Mouse (Mus musculus) MEL (cell line): ENCODE results near the gene Sin3b.

Experiments used
- CHD2 ChIP-seq: IDR thresholded peaks from 2 replicates; pipeline ENCODE4 v1.6.1; 2011; ENCODE audit warnings: low read length, improper control_type of control experiment
- CTCF ChIP-seq, 3 experiments: IDR thresholded peaks in 2 of 3; conservative IDR thresholded peaks in 1 of 3; 2 replicates each; pipeline ENCODE4 v1.5.1; 2011 to 2012; ENCODE audit warnings: low read length in 3 of 3, low read depth in 2 of 3, mild to moderate bottlenecking in 2 of 3, improper control_type of control experiment in 1 of 3, inconsistent platforms in 1 of 3, mixed read lengths in 1 of 3, moderate library complexity in 1 of 3; ENCODE audit not compliant: control insufficient read depth in 1 of 3, insufficient read depth in 1 of 3, poor library complexity in 1 of 3, severe bottlenecking in 1 of 3
- EP300 ChIP-seq, 2 experiments: IDR thresholded peaks; 2 replicates each; pipeline ENCODE4 v1.6.1; 2011; ENCODE audit warnings: improper control_type of control experiment in 2 of 2, low read length in 2 of 2, low read depth in 1 of 2, mild to moderate bottlenecking in 1 of 2
- MAFK ChIP-seq: IDR thresholded peaks from 2 replicates; pipeline ENCODE4 v1.6.1; 2011; ENCODE audit warnings: low read depth, mild to moderate bottlenecking, low read length, improper control_type of control experiment, borderline replicate concordance
- POLR2AphosphoS2 ChIP-seq: IDR thresholded peaks from 2 replicates; pipeline ENCODE4 v1.6.1; 2011; ENCODE audit warnings: low read length, improper control_type of control experiment
- TAL1 ChIP-seq: IDR thresholded peaks from 2 replicates; pipeline ENCODE4 v1.6.1; 2012; ENCODE audit warnings: mild to moderate bottlenecking, inconsistent platforms, low read length, moderate library complexity, mixed read lengths
- ZC3H11A ChIP-seq: IDR thresholded peaks from 2 replicates; pipeline ENCODE4 v1.6.1; 2012; ENCODE audit warnings: low read depth, mild to moderate bottlenecking, inconsistent platforms, low read length, improper control_type of control experiment

- TF ChIP-seq EP300 (IDR thresholded peaks at IDR 0.05; ENCODE audit: low read depth in 1 of 2, low read length in 2 of 2) (no peak), CHD2 (no peak), CTCF (IDR thresholded peaks at IDR 0.05 in 2 of 3, conservative IDR thresholded peaks at IDR 0.05 in 1 of 3; ENCODE audit: control insufficient read depth in 1 of 3, insufficient read depth in 1 of 3, low read depth in 2 of 3, low read length in 3 of 3, poor library complexity in 1 of 3, severe bottlenecking in 1 of 3) (peak in 2 of 3 experiments; percentile 17 to 21; a peak in 2 of 6 replicates), MAFK (no peak), ZC3H11A (no peak), TAL1 (no peak), POLR2AphosphoS2 (no peak)
Observed at GRCm38 (mm10) chr8:72674184-72674583, 48.9 kb upstream of the Sin3b start.
